Mouse (Mus musculus): Measurements from ENCODE around the gene Ddah2.

DNA sequence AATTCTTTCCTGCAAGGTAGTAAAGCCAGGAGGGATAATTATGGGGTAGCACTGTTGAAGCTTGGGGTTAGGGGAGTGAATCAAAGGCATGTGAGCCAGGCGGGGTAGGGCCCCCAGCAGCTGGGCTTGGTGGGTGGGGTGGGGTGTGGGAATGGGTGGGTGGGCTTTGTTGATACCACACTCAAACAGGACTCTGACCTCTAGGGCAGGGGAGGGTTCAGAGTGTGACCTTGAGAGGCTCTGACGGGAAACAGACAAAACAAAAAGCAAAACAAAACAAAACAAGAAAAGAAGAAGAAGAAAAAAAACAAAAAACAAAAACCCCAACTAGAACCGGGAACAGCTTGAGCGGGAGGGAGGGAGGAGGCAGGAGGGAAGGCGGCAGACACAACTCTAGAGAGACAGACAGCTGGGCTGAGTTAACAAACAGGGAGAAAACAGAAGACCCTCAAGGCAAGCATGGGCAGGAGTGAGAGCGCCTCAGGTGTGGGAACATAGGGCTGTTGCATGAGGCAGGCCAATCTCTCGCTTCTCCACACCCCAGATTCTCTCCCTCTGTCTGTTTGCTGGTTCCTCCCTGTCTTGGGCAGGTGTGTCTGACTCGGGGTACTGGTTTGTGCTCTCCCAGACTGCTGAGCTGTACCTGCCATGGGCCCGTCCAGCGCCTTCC is 17.8 kb downstream of the Ddah2 start, which contains the start of gene Ly6g6e:
- no peak for TF ChIP-seq CTCF (IDR thresholded peaks at IDR 0.05; ENCODE audit: low read depth)
- TF ChIP-seq EP300 (IDR thresholded peaks at IDR 0.05; ENCODE audit: low read depth), result no peak

Data from liver, postnatal 0 days (tissue).